Mouse (Mus musculus) spleen, adult 10 weeks (tissue): ENCODE measurements around the gene H1foo. TPM values are rescaled to one million over a fixed set of nuclear protein-coding genes. Genes with fewer than 3 reads are reported as not detected.

Experiments
- polyA plus RNA-seq: library from polyadenylated mRNA; stranded (reverse); fragments of 350-450 nt; fragmentation: Illumina TruSeq; extraction: RNeasy Lipid Tissue Mini Kit (QIAGEN cat#74804); gene quantifications from one replicate; pipeline ENCODE4 v1.2.3, GENCODE M21; 2015; ENCODE audit warnings: low replicate concordance; ENCODE audit not compliant: insufficient read depth

Gene H1foo
- polyA plus RNA-seq = not detected

GRCm38 (mm10) chr6:115944638-115945037 lies at the start of gene H1foo:
TSS of gene H1foo (plus strand) at chr6:115944938.

GRCm38 (mm10) chr6:115931639-115932038 lies 13.1 kb upstream of the H1foo start, which contains the start of gene Rho:
TSS of gene Rho (plus strand) at chr6:115931748.

GRCm38 (mm10) chr6:115994877-115995520 lies 50.3 kb downstream of the H1foo start, which contains the start of gene Plxnd1:
TSS of gene Plxnd1 (minus strand) at chr6:115995005.

Other genes with a start within 250 kb of the H1foo start
- gene Tmem40, start 182.5 kb upstream of the H1foo start, polyA plus RNA-seq = 1.6 TPM
- gene Cand2, start 170.4 kb upstream of the H1foo start, polyA plus RNA-seq = 1.6 TPM
- 3,546 TPM for gene Rpl32, start 136.2 kb upstream of the H1foo start, polyA plus RNA-seq
- not detected for gene Efcab12, start 106.5 kb upstream of the H1foo start, polyA plus RNA-seq
- 29.6 TPM for gene Mbd4, start 91.6 kb upstream of the H1foo start, polyA plus RNA-seq
- 3.8 TPM for gene Ift122, start 91.5 kb upstream of the H1foo start, polyA plus RNA-seq
- gene Rho, start 13.2 kb upstream of the H1foo start, polyA plus RNA-seq = 0.11 TPM
- gene Plxnd1, start 50.1 kb downstream of the H1foo start, polyA plus RNA-seq = 95.6 TPM
- 18.6 TPM for gene Tmcc1, start 248.5 kb downstream of the H1foo start, polyA plus RNA-seq